Comparison of ENCODE assay signal across 1 mouse cellular context in genomic region chr5:21735100-21735499, GRCm38 (mm10).
TF ChIP-seq lines count a peak whose summit lies in the region.

No protein-coding gene starts in this region.

TF ChIP-seq in CH12.LX, 34 proteins besides CTCF, POLR2A, EP300 and RAD21 (continued from another document):
- TF ChIP-seq SMC3 (IDR thresholded peaks at IDR 0.05; ENCODE audit: low read depth, low read length): no peak
- no peak for TF ChIP-seq TBP (conservative IDR thresholded peaks at IDR 0.05; ENCODE audit: low read depth, low read length)
- TF ChIP-seq POLR2AphosphoS2 (IDR thresholded peaks at IDR 0.05; ENCODE audit: low read depth, low read length): no peak
- TF ChIP-seq USF2 (conservative IDR thresholded peaks at IDR 0.05; ENCODE audit: low read depth, low read length): no peak
- no peak for TF ChIP-seq MYC (IDR thresholded peaks at IDR 0.05; ENCODE audit: low read depth, low read length)
- no peak for TF ChIP-seq MEF2A (IDR thresholded peaks at IDR 0.05; ENCODE audit: borderline replicate concordance, low read depth, low read length)
TF ChIP-seq in CH12.LX: peak in this region for 8.
